Mouse (Mus musculus): ENCODE measurements at regions not wholly inside any gene's neighbourhood (a gene's known extent, or its start where the extent isn't known, plus 50 kb on each side); places are given as distances from the start of the nearest gene placed in this dataset.

GRCm38 (mm10) chr1:143464863-143465262 lies 175.6 kb upstream of the B3galt2 start:
- ATAC-seq (replicated peaks; ENCODE audit: poor library complexity): peak; percentile 79

- peak; percentile 97 for ATAC-seq (replicated peaks; ENCODE audit: poor library complexity)
Observed at GRCm38 (mm10) chr1:143466092-143466491, 174.4 kb upstream of the B3galt2 start.

- no peak for ATAC-seq (replicated peaks; ENCODE audit: poor library complexity)
Observed at GRCm38 (mm10) chr1:143475329-143475728, 165.1 kb upstream of the B3galt2 start.

GRCm38 (mm10) chr1:143483345-143483744 lies 157.1 kb upstream of the B3galt2 start:
- ATAC-seq (replicated peaks; ENCODE audit: poor library complexity): no peak

- no peak for ATAC-seq (replicated peaks; ENCODE audit: poor library complexity)
Observed at GRCm38 (mm10) chr1:143484936-143485335, 155.5 kb upstream of the B3galt2 start.

- ATAC-seq (replicated peaks; ENCODE audit: poor library complexity): no peak
Observed at GRCm38 (mm10) chr1:143497092-143497491, 143.4 kb upstream of the B3galt2 start.

GRCm38 (mm10) chr1:143503436-143504065 lies 136.9 kb upstream of the B3galt2 start:
- ATAC-seq (replicated peaks; ENCODE audit: poor library complexity): no peak

- ATAC-seq (replicated peaks; ENCODE audit: poor library complexity): no peak
Observed at GRCm38 (mm10) chr1:143504066-143504440, 136.4 kb upstream of the B3galt2 start.

GRCm38 (mm10) chr1:143505318-143505717 lies 135.1 kb upstream of the B3galt2 start:
- peak; percentile 34; the same call in 1 of the 2 replicates for ATAC-seq (replicated peaks; ENCODE audit: poor library complexity)

- no peak for ATAC-seq (replicated peaks; ENCODE audit: poor library complexity)
Observed at GRCm38 (mm10) chr1:143523831-143524521, 116.5 kb upstream of the B3galt2 start.

- no peak for ATAC-seq (replicated peaks; ENCODE audit: poor library complexity)
Observed at GRCm38 (mm10) chr1:143524522-143524865, 116.0 kb upstream of the B3galt2 start.

GRCm38 (mm10) chr1:143540223-143540622 lies 100.2 kb upstream of the B3galt2 start:
- ATAC-seq (replicated peaks; ENCODE audit: poor library complexity): no peak

- ATAC-seq (replicated peaks; ENCODE audit: poor library complexity): no peak
Observed at GRCm38 (mm10) chr1:143540701-143541100, 99.8 kb upstream of the B3galt2 start.
